24 mouse cellular contexts compared by ENCODE assay signal in the genomic region with DNA sequence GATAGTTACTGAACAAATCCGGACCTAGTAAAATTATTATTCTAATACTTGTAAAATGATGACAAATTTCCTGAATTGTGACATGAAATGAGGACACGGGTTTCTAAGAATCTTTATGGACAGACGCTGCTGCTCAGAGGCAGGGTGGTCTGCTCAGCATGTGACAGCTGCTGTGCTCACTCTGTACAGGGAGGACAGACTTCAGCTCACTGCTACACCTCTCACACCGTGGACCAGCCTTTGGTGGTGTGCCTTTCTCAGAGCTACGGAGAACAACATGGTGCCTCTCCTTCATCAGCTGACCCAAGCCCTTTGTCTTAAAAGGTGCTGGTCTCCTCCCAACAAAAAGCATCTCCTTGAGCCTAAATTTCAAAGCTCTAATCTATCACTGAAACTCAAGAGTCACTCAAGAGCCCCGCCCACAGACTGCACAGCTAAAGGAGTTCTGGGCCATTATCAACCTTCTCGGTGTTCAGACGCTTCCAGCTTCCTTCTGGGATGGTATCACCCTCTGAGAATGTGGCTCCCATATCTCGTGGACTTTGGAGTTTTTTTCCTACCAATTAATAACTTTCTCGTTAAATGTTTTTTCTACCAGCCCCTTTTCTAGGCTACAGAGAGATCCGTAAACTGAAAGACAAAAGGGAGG. TPM values are rescaled to one million over a fixed set of nuclear protein-coding genes. Genes with fewer than 3 reads are reported as not detected.
DNase-seq lines count a peak whose midpoint lies in the region; ATAC-seq and TF ChIP-seq lines count a peak whose summit lies in the region.
"Had no signal": no experiment of that assay in that cellular context is flagged by ENCODE, and none has a peak within 500 bp of the region (broad histone marks: within the 10 kb centered on the region; RNA-seq: fewer than 3 reads in every experiment).

No protein-coding gene starts in this region.

- peaks cover 53% of the 10 kb centered on the region for H3K36me3 ChIP-seq in heart, embryonic 10.5 days
- H3K36me3 ChIP-seq in lung, embryonic 14.5 days (ENCODE audit: insufficient read depth): peaks cover 48% of the 10 kb centered on the region
- peaks cover 13% of the 10 kb centered on the region; the same call in 1 of the 2 replicates for H3K36me3 ChIP-seq in lung, postnatal 0 days (ENCODE audit: insufficient read depth, low read length)
- peaks cover 19% of the 10 kb centered on the region; the same call in 1 of the 2 replicates for H3K36me3 ChIP-seq in intestine, embryonic 15.5 days

- H3K4me2 ChIP-seq in lung, embryonic 14.5 days: no peak overlapping the region
- H3K4me2 ChIP-seq in lung, postnatal 0 days (replicated peaks; ENCODE audit: low read depth, low read length): no peak overlapping the region
- H3K4me2 ChIP-seq in intestine, embryonic 15.5 days (replicated peaks): no peak overlapping the region
- H3K4me2 ChIP-seq: embryonic facial prominence, embryonic 13.5 days; hindbrain, embryonic 14.5 days; limb, embryonic 15.5 days; midbrain, embryonic 11.5 days; neural tube, embryonic 15.5 days had no signal

- no peak for DNase-seq in heart, embryonic 10.5 days (ENCODE audit: low spot score)
- no peak for DNase-seq in heart, postnatal 4 days
- DNase-seq in lung, embryonic 14.5 days: peak; percentile 24
- DNase-seq in lung, postnatal 0 days (ENCODE audit: low spot score): no peak
- no peak for DNase-seq in gastrocnemius, postnatal 4 days (ENCODE audit: low spot score in 2 of 2)
- no peak for DNase-seq in layer of hippocampus, adult 9-10 months (ENCODE audit: low spot score)
- DNase-seq: adrenal gland, postnatal 25 days; cerebellum, adult 8-10 months; gastrocnemius, postnatal 25 days; kidney, adult 2 months; kidney, postnatal 14 days; layer of hippocampus, adult 9-11 months; lung, postnatal 14 days; right cerebral cortex, postnatal 4 days had no signal

- no peaks in the 10 kb centered on the region for H3K27me3 ChIP-seq in heart, embryonic 10.5 days (ENCODE audit: insufficient read depth, poor library complexity, severe bottlenecking)
- no peaks in the 10 kb centered on the region for H3K27me3 ChIP-seq in lung, embryonic 14.5 days (ENCODE audit: insufficient read depth, low read length)
- no peaks in the 10 kb centered on the region for H3K27me3 ChIP-seq in lung, postnatal 0 days (replicated peaks; ENCODE audit: insufficient read depth, low read length)
- no peaks in the 10 kb centered on the region for H3K27me3 ChIP-seq in intestine, embryonic 15.5 days (replicated peaks)
- H3K27me3 ChIP-seq: embryonic facial prominence, embryonic 13.5 days; limb, embryonic 15.5 days; neural tube, embryonic 15.5 days; Patski had no signal

- no peak; the same call in 1 of the 2 replicates for ATAC-seq in lung, embryonic 14.5 days (ENCODE audit: insufficient read depth)
- no peak for ATAC-seq in lung, postnatal 0 days
- peak; percentile 60 for ATAC-seq in intestine, embryonic 15.5 days
- peak; percentile 37; the same call in 1 of the 2 replicates for ATAC-seq in megakaryocyte progenitor cell, adult 5-6 weeks (replicated peaks; ENCODE audit: poor library complexity)
- ATAC-seq: Patski had no signal

- H3K9me3 ChIP-seq in heart, embryonic 10.5 days: no peaks in the 10 kb centered on the region
- no peaks in the 10 kb centered on the region for H3K9me3 ChIP-seq in lung, embryonic 14.5 days (ENCODE audit: low read depth, low read length)
- no peaks in the 10 kb centered on the region for H3K9me3 ChIP-seq in lung, postnatal 0 days (ENCODE audit: low read length)
- no peaks in the 10 kb centered on the region for H3K9me3 ChIP-seq in intestine, embryonic 15.5 days
- H3K9me3 ChIP-seq: embryonic facial prominence, embryonic 13.5 days; limb, embryonic 15.5 days; neural tube, embryonic 15.5 days had no signal

- H3K27ac ChIP-seq in heart, embryonic 10.5 days: 0 out of 2 replicates have a peak overlapping the region, but pooled peaks have one; percentile 16
- H3K27ac ChIP-seq in lung, embryonic 14.5 days (ENCODE audit: low read depth): no peak overlapping the region
- no peak overlapping the region for H3K27ac ChIP-seq in lung, postnatal 0 days (ENCODE audit: low read length)
- no peak overlapping the region for H3K27ac ChIP-seq in intestine, embryonic 15.5 days
- H3K27ac ChIP-seq: embryonic facial prominence, embryonic 13.5 days; hindbrain, embryonic 14.5 days; limb, embryonic 15.5 days; neural tube, embryonic 15.5 days had no signal

- no peak overlapping the region for H3K9ac ChIP-seq in lung, embryonic 14.5 days
- H3K9ac ChIP-seq in lung, postnatal 0 days (replicated peaks; ENCODE audit: low read depth): no peak overlapping the region
- no peak overlapping the region for H3K9ac ChIP-seq in intestine, embryonic 15.5 days
- H3K9ac ChIP-seq: embryonic facial prominence, embryonic 13.5 days; hindbrain, embryonic 14.5 days; limb, embryonic 15.5 days; neural tube, embryonic 15.5 days had no signal

- WGBS in heart, embryonic 10.5 days: 47% methylated on average over 11 of the region's 11 CpGs
- WGBS in lung, embryonic 14.5 days: 52% methylated on average over 11 of the region's 11 CpGs
- 49% methylated on average over 11 of the region's 11 CpGs for WGBS in lung, postnatal 0 days
- WGBS in intestine, embryonic 15.5 days: 72% methylated on average over 11 of the region's 11 CpGs

- H3K4me1 ChIP-seq in heart, embryonic 10.5 days: peaks cover 17% of the 10 kb centered on the region
- H3K4me1 ChIP-seq in lung, embryonic 14.5 days (ENCODE audit: insufficient read depth): peaks cover 3% of the 10 kb centered on the region; the same call in 1 of the 2 replicates
- no peaks in the 10 kb centered on the region for H3K4me1 ChIP-seq in lung, postnatal 0 days (ENCODE audit: insufficient read depth, low read depth, low read length)
- H3K4me1 ChIP-seq in intestine, embryonic 15.5 days (replicated peaks): peaks cover 3% of the 10 kb centered on the region; the same call in 1 of the 2 replicates
- H3K4me1 ChIP-seq: embryonic facial prominence, embryonic 13.5 days; neural tube, embryonic 15.5 days had no signal

- no peak for TF ChIP-seq CTCF in lung, embryonic 14.5 days (IDR thresholded peaks at IDR 0.05; ENCODE audit: low read depth)
- TF ChIP-seq CTCF in lung, postnatal 0 days (IDR thresholded peaks at IDR 0.05): no peak

- TF ChIP-seq EP300 in lung, postnatal 0 days (IDR thresholded peaks at IDR 0.05): no peak

- no peak overlapping the region for H3K4me3 ChIP-seq in heart, embryonic 10.5 days
- H3K4me3 ChIP-seq in lung, embryonic 14.5 days (ENCODE audit: low read depth, low read length): no peak overlapping the region
- H3K4me3 ChIP-seq in lung, postnatal 0 days (ENCODE audit: low read depth, low read length): no peak overlapping the region
- no peak overlapping the region for H3K4me3 ChIP-seq in intestine, embryonic 15.5 days (replicated peaks)
- H3K4me3 ChIP-seq: embryonic facial prominence, embryonic 13.5 days; limb, embryonic 15.5 days; neural tube, embryonic 15.5 days had no signal

RNA-seq across cellular contexts. Expression of gene Qsox1, which starts 15.8 kb away (rescaled TPM):
- polyA plus RNA-seq in heart, embryonic 10.5 days (2016; fragmentation: Nextera tagmentation; extraction: Ambion mirVana): 18.6 and 21.8 TPM in 2 replicates
- 10 to 100 TPM; 76.5 to 77.4 TPM for total RNA-seq in heart, postnatal 4 days (2021)
- polyA plus RNA-seq in lung, embryonic 14.5 days (2014; fragmentation: Nextera tagmentation; extraction: Ambion mirVana): 18.2 and 19.7 TPM in 2 replicates
- polyA plus RNA-seq in lung, postnatal 0 days (2015; fragmentation: Nextera tagmentation; extraction: Ambion mirVana): 58.1 and 62.9 TPM in 2 replicates
- polyA plus RNA-seq in intestine, embryonic 15.5 days (2015; fragmentation: Nextera tagmentation; extraction: Ambion mirVana): 40.3 and 49.1 TPM in 2 replicates
- 13.5 and 14.7 TPM in 2 replicates for total RNA-seq in megakaryocyte progenitor cell, adult 5-6 weeks (2015)
- total RNA-seq in megakaryocyte progenitor cell, adult 5-6 weeks (2017): 15.0 and 24.2 TPM in 2 replicates
- total RNA-seq in gastrocnemius, postnatal 4 days (2021): 10 to 100 TPM; 55.3 to 59.9 TPM

RNA-seq across cellular contexts. Expression of gene Lhx4, which starts 45.4 kb away (rescaled TPM):
- 0.06 TPM in 1 of 2 replicates, not detected in the other for polyA plus RNA-seq in heart, embryonic 10.5 days (2016; fragmentation: Nextera tagmentation; extraction: Ambion mirVana)
- not detected for total RNA-seq in heart, postnatal 4 days (2021)
- 0.05 TPM in 1 of 2 replicates, not detected in the other for polyA plus RNA-seq in lung, embryonic 14.5 days (2014; fragmentation: Nextera tagmentation; extraction: Ambion mirVana)
- not detected in 2 replicates for polyA plus RNA-seq in lung, postnatal 0 days (2015; fragmentation: Nextera tagmentation; extraction: Ambion mirVana)
- polyA plus RNA-seq in intestine, embryonic 15.5 days (2015; fragmentation: Nextera tagmentation; extraction: Ambion mirVana): not detected in 2 replicates
- not detected in 2 replicates for total RNA-seq in megakaryocyte progenitor cell, adult 5-6 weeks (2015)
- total RNA-seq in megakaryocyte progenitor cell, adult 5-6 weeks (2017): not detected in 2 replicates
- total RNA-seq in gastrocnemius, postnatal 4 days (2021): not detected
- total RNA-seq: common myeloid progenitor, adult 5-6 weeks; gastrocnemius, postnatal 25 days had no signal
- polyA plus RNA-seq: embryonic facial prominence, embryonic 13.5 days; kidney, adult 2 months; Patski; urinary bladder, adult 2 months had no signal

Comparison
In these comparisons a context has a peak if more than half of its experiments do, and no peak if none do; other contexts are left out.
1. ATAC-seq: peak in intestine, embryonic 15.5 days (single experiment) and megakaryocyte progenitor cell, adult 5-6 weeks (single experiment); none in lung, embryonic 14.5 days (single experiment) and lung, postnatal 0 days (single experiment).